Mouse (Mus musculus) thymus, postnatal 36 days (tissue): ENCODE results near the gene Caprin1.

Experiments used
- DNase-seq, 2 experiments: peaks; one replicate each; pipeline ENCODE4 v3.0.0; 2022; ENCODE audit warnings: mixed read lengths in 2 of 2

The Caprin1 gene

DNA sequence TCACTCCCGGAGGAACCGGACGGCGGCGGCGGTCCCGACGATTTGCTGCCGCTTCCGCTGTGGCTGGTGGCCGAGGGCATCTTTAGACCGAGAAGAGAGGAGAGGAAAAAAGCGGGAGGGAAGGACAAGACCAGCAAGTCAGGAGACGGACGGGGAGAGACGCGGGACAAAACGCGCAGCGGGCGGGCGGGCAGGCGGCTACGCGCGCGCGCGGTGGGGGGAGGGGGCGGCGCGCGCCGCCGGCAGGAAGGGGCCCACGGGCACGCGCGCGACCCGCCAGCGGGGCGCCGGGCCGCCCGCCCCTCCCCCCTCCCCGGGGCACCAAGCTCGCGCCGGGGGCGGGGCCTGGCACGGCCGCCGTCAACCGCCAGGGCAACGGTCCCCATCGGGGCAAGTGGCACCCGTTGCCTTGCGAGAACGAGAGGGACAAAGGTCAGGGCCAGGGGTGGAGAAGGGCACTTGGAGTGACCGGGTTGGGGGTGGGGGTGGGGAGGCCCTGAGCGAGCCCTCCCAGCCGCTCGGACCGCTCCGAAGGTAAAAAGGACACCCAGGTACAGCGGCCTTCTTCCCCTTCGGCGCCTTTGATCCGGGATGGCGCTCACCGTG is 485 bp downstream of the Caprin1 start:
- DNase-seq: peak; percentile 87 to 89

DNA sequence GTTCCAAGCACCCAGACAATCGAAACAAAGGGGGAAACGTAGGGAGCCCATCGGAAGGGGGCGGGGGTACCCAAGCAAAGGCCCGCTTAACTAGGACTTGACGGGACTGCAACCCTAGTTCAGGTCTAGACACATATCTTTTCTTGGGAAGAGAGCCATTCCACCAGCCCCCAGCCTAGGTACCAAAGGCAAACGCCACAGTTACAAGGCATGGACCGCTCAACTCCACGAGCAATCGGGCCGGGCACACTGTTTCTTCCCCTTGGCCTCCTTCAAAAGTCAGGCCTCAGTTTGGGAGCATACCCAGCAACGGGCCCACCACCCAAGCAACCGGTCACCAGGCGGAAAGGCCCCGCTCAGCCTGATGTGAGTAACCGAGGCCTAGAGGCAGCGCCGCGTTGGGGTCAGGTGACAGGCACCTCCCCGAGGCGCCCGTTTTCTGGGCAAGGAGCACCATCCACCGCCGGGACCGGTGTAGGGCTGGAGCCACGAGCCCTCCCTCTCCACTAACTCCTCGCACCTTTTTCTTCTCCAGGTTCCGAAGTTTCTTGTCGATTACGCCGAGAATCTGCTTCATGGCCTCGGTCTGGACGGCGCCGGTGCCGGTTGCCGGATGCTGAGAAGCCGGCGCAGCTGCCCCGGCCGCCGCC is 1.1 kb downstream of the Caprin1 start:
- DNase-seq: peak; percentile 72 to 73

DNA sequence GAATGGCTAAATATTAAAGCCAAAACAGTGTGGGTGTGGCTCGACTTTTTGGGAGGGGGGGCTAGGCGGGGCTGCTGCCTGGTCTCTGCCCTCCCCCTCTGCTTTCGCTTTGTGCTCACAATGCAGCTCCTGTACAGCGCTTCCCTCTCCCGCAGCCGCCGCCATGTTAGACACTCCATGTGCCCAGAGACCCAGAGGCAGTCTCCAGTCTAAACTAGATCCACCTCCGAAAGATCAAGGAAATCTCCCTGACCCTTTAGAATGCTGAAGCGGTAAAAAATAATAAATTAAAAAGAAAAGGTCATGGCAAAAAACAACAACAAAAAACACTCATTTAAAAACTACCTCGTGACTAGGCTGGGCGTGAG is 1.6 kb downstream of the Caprin1 start:
- DNase-seq: peak; percentile 74 to 82

DNA sequence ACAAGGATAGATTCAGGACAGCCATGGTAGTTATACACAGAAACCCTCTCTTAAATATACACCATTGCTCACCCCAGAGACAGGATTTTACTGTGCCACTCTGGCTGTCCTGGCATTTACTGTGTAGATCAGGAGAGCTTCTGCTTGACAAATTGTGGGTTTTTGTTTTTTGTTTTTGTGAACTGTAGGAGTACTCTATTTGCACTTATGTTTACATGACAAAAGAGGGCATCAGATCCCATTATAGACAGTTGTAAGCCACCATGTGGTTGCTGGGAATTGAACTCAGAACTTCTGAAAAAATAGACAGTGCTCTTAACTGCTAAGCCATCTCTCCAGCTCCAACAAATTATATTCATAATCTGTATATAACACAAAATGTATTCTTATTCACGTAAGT is 5.4 kb downstream of the Caprin1 start:
- no peak for DNase-seq

DNA sequence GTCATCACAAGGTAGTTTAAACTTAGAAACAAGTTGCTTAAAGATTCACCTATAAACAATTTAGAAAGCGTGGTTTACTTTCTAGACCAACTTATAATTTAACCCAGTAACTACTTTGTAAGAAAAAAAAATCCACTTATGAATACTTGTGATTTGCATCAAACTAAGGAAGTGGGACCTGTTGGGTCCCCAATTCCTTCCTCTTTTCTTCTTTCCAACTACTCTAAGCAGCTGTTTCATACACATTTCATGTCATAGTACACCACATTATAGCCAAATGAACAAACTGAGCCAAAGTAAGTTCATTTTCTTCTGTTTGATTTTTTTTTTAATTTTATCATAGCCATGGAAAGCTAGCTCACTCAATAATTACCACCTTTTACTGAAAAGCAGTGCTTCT is 11.7 kb downstream of the Caprin1 start:
- no peak for DNase-seq

DNA sequence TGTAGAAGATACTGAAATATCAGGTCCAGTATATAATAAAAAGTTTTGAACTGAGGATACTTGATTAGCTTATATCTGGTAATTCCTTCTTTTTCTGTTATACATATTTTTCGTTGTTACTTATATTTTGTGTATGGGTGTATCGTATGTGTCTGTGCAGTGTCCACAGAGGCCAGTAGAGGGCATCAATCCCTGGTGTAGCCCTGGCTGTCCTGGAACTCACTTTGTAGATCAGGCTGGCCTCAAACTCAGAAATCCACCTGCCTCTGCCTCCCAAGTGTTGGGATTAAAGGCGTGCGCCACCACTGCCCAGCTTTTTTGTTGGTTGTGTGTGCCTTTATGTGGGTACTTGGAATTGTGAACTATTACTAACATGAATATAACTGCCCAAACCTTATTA is 12.8 kb downstream of the Caprin1 start:
- DNase-seq: peak; percentile 30 to 33

DNA sequence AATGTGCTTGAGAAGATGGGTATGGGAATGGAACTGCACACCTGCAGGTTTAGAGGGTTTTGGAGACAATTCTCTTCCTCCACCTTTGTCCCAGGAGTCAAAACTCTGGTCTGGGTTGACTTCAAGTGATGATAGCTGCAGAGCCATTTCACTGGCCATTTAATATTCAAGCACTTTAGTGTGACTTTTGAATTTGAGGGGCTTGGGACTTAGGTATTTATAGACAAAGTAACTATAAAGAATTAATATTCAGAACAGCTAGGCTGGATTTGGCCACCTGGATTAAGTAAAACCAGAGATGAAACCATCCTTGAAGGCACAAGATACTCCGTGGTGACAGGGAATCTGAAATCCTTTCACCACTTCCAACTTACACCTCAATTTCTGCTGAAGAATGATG is 35.0 kb downstream of the Caprin1 start:
- no peak for DNase-seq

DNA sequence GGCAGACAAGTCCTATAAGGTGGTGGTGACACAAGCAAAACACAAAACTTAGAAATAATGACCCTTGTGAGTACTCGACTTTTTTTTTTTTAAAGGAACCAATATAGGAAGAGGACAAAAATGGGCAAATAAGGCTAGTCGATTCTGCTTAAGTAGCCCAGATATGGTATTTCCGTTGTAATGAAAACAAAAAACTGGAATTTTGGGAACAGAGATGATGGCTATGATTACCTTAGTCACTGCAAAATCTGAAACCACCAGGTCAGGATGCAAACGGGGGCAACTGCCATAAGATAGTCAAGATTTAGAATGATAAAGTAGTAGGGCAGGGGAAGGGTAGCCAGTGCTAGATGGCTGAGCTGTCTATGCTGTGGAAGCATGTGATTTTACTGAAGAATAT is 35.5 kb downstream of the Caprin1 start:
- DNase-seq: no peak

DNA sequence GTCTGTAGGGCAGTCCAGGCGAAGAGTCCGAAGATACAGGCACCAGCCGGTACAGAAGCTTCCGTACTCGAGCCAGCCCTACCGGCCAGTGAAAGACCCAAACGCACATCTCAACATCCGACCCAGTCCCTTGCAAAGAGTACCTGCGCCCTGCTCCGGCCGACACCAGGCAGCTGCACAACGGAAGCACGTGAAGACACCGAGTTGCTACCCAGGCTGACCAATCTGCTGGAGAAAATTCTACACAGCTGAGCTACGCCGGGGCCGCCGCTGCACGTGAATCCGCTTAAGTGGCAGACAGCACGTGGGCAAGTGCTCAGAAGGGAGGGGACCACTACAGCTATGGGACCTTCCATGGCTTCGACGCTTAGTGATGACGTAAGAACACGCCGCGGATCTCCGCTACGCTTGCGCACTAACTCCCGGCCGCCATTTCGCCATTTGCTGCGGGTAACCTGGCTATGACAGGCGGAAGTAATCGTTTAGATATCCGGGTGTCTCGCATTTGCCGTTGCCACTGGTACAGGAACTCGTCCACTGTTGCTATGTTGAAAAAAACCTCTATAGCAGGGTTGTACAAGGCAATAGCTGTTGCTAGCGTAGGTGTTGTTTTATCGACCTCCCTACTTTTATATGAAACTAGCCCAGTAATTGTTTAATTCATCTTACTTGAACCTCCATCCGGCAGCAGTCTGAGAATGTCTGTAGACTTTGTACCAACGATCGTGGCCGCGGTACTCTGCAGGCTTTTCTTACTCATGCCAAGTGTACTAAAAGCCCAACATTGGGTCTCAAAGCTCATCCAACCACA is 36.3 kb downstream of the Caprin1 start, which contains the start of gene Nat10:
Nat10 (minus strand) TSS at position 365 of the 811 bp plus-strand sequence.
- peak; percentile 97 for DNase-seq

DNA sequence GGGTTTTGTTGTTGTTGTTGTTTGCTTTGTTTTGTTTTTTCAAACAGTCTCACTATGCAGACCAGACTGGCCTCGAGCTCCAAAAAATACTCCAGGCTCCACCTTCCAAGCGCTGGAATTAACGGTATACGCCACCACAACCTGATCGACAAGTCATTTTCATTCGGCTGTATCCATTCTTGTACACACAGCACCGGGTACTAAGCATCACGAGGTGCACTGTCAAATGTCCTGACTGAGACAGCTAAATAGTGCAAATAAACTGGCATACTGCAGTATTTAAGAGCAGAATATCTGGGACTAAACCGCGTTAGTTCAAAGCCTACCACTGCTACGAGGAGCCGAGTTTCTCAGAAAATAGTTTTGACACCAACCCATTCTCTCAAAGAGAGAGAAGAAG is 37.0 kb downstream of the Caprin1 start:
- DNase-seq: no peak

DNA sequence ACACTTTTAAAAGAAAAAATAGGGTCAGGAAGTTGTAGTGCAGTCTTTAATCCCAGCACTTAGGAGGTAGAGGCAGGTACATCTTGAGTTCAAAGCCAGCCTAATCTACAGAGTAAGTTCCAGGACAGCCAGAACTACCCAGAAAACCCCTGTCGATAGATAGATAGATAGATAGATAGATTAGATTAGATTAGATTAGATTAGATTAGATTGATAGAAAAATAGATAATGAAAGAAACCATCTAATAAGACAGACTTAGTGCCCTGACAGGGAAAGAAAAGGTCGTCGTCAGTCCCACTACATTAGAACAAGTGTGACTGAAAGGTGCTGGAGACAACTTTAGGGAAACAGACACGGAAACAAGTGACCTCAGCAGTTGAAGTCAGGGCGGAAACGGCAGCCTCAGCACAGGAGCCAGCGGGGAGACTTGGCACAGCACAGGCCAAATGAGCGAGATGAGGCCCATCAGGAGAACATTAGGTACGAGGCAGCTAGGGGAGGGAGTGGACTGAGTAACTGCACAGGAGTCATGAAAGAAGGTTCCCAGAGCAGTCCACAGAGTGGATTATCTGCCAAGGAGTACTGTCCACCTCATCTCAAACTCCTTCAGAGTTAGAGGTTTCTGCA is 41.9 kb downstream of the Caprin1 start:
- DNase-seq: no peak

DNA sequence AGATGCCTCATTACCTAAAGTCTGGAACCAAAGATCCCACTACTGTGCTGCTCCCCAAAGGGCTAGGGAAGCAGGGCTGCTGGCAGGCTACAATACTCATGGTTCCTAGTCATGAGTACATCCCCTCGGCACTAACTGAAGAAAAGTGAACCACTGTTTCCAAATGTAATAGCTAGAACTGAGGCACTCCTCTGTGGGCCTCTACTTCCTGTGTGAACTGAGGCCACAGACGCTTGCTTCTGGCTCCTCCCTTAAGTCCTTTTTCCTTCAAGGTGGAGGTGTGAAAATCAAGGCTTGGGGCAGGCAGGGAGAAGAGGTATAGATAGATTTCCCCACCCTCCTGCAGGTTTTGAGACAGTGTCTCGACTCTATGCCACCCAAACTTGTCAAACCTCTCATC is 42.8 kb downstream of the Caprin1 start:
- no peak for DNase-seq

DNA sequence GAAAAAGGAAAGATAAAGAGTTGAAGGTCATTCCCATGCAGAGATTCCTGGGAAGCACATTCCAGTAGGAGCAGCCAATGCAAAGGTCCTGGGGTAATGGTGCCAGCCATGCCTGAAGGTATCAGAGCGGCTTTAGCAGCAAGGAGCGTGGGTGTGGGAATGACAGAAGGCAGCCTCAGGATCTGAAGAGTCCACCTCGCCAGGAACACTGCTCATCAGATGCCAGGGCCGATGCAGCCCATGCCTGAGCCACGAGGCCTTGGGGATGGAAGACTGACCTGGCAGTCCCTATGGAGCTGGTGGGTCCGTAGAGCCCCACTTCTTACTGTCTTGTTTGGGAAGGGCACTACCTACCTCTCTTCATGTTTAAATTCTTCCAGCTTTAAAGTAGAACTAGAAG is 45.7 kb downstream of the Caprin1 start:
- no peak for DNase-seq

DNA sequence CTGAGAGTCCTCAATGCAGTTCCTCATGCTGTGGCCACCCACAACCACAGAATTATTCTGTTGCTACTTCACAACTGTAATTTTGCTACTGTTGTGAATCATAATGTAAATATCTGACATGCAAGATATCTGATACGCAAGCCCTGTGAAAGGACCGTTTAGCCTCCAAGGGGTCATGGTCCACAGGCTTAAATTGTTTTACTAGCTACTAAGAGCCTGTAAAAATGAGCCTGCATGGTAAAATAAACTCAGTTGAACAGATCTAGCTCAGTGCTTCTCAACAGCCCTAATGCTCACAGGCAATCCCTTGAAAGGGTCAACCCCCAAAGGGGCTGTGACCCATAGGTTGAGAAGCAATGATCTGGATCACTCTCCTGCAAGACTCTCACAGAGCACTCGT is 48.4 kb downstream of the Caprin1 start:
- DNase-seq: no peak

DNA sequence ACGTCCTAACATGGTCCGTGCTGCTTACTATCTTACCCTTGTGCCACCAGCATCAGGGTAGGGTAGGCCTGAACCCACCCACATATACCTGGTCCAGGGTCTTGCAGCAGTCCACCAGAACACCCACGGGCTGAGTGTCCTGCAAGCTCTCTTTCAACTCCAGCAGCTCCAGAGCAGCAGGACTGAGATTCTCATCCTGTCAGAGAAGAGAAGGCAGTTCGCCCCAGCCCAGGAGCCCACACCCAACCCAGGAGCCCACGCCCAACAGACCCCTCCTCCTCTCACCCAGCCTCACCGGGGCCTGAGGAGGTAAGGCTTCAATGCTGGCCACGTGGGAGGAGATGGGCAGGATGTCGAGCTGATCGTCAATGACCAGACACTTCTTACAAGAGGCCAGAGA is 49.6 kb downstream of the Caprin1 start:
- no peak for DNase-seq

DNA sequence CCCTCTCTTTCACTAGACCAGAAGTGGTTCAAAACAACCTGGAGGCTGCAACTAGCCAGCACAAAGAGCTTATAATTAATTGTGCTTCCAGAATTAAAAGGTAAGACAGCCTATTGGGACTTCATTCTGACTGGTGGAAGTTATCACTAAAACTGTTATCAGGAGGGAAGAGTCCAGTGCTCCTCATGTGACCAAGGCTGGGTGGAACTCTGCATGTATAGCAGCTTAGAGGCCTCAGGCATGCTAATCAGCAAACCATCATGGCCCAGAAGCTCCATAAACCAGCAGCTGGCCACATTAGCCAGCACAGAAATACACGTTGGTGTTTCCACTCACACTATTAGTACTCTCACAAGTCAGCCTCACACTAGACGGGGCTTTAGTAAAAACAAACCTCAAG is 50.7 kb downstream of the Caprin1 start:
- DNase-seq: no peak

DNA sequence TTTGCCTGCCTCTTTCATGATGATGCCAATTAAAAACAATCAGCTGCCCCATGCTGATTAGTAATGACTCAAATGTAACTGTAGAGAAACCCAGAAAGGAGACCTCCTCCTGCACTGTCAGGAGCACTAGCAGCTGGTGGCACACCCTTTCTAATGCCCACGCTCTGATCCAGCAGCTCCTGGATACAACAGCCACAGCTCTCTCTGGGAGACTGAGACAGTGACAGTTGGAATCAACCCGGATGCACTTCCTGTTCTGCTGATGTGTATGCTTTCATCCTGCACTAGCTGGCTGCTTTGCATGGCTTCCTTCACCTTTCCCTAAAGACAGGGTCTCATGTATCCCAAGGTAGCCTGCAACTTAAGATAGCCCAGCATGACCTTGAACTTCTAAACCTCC is 51.4 kb downstream of the Caprin1 start:
- DNase-seq: no peak

DNA sequence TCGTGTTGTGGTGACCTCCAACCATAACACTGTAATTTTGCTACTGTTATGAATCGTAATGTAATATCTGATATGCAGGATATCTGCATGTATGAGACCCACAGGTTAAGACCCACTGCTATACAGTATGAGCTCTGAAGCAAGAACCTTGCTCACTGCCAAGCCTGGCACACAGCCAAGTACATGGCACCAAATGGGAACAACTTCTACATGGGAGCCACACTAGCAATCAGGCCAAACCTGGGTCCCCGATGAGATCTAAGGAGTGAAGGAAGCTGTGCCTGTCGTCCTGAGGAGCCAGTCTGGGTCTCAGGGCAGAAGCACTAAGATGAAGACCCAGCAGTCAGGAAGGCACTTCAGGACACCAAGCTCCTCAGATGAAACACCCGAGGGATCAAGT is 52.0 kb downstream of the Caprin1 start:
- no peak for DNase-seq

DNA sequence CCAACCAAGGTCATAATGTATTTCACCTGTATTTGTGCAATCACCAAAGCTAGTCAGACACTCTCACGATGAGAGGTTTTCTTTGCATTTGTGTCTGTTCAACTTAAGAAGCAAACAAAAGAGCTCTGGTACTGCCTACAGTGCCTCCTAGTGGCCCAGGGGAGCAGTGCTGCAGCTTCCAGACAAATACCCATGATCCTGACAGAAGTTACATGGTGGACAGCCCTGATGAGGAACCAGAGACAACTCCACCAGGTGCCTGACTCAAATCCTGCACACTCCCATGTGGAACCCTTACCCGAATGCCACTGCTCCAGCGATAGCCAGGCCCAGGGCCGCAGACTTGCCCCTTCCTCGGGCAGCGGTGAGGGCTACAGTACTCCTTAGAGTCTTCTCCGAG is 53.5 kb downstream of the Caprin1 start:
- DNase-seq: peak; percentile 65 to 77

DNA sequence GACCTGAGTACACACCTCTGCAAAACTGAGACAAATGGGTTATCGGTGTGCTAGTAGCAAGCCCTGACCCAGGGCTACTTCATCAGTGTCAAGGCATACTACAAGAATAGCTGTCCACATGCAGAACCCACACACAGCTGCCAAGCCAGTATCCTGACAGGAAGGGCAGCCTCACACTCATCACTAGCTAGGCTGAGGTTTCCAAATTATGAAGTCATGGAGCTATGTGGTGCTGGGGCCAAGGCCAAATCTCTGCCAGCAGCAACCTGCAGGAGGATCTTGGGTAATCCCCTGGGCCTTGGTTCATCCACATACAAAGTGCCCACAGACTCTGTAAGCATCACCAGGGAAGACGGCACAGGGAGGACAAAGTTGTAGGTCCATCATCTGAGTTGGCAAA is 53.9 kb downstream of the Caprin1 start:
- no peak for DNase-seq

DNA sequence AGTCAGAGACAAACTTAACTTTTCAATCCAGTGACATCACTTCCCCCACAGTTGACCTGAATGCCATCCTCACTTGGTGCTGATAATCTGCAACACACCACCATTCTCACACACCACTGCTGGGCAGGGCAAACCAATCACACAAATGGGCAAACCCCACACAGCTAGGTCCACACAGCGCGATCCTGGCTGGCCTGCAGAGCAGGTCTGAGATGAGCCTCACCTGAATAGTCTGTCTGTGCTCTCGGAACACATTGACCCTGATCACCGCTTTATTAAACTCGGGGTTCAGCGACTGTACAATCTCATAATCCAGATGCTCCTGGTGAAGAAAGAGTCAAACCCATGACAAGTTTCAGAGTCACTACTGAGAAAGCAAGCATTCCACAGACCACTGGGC is 54.6 kb downstream of the Caprin1 start:
- DNase-seq: no peak

DNA sequence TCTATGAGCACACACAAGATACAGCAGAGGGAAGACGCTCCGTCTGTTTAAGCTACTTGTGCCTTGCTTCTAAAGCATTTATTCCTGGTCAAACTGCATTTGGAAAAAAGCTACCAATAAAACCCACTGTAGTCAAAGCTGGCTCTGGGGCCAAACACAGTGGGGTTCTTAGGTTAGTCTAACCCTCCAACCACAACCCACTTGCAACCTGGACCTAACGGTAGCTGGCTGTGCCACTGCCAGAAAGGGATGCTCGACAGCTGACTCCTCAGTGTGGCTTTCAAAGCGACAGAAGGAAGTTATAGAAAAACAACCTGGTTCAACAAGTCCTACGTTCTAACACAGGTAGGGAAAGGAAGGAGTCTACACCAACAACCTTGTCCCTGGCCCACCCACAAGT is 66.0 kb downstream of the Caprin1 start:
- no peak for DNase-seq

DNA sequence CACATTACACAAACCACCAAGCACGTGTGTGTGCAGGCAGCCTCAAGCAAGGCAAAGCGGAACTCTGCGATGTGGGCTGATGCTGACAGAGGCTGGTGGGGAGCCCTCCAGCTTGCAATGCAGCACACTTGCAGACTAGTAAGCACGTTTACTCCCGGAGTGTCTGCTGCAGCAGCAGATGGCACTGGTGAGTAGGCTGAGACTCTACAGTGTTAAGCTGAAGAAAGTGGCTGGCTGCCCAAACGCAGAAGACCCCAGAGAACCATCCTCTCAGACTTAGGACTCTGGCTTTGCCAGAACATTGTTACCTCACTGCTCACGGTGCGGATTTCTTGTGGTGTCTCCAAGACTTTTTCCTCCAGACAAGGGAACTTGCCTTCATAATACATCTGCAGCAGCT is 66.5 kb downstream of the Caprin1 start:
- no peak for DNase-seq

DNA sequence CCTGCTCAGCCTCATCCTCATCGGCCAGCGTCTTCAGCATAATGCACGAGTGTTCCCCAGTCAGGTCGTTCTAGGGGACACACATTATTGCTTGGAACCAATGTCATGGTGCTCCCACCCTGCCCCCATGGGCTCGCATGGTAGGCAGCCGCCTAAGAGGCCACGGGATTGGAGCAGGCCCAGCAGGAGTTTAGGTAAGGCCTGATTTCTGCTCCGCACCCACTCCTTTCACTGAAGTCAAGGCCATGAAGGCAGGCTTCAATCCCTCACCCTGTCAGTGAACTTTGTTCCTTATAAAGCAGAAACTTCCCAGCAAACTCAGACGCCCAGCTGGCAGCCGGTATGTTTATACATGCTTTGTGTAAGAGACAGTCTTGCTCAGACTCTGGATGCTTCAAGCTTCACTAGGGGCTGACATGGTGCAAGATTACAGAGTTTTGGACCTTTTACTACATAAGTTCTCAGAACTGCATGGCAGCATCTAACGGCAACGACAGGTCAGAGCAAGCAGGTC is 69.4 kb downstream of the Caprin1 start:
- DNase-seq: no peak
